Mouse (Mus musculus) retina, adult 2 months (tissue): ENCODE measurements around the gene Praf2.
"Not testable (repeated sequence)": the region's sequence is repeated elsewhere in the genome, so short reads cannot be mapped to it uniquely, and the experiment has no call there.

Experiments
- DNase-seq: peaks from one replicate; pipeline ENCODE4 v3.0.0-alpha.2; 2012; ENCODE audit warnings: low read depth, low spot score

Praf2 gene

GRCm38 (mm10) chrX:7739336-7740081, 11.3 kb downstream of the Praf2 start:
- no peak for DNase-seq

- DNase-seq, result no peak
Measured at GRCm38 (mm10) chrX:7740082-7740819, 12.0 kb downstream of the Praf2 start.

GRCm38 (mm10) chrX:7741103-7741502, 12.9 kb downstream of the Praf2 start:
- DNase-seq, result no peak

- no peak for DNase-seq
Measured at GRCm38 (mm10) chrX:7743470-7743869, 15.2 kb downstream of the Praf2 start.

- no peak for DNase-seq
Measured at GRCm38 (mm10) chrX:7744940-7745339, 16.7 kb downstream of the Praf2 start.

GRCm38 (mm10) chrX:7745429-7745828, 17.2 kb downstream of the Praf2 start:
- DNase-seq, result no peak

- peak; percentile 46 for DNase-seq
Measured at GRCm38 (mm10) chrX:7750432-7751116, 22.3 kb downstream of the Praf2 start, which contains the start of gene Ccdc120. Gene Ccdc120 (minus strand): TSS chrX:7750905.

GRCm38 (mm10) chrX:7753627-7754026, 25.4 kb downstream of the Praf2 start:
- not testable (repeated sequence) for DNase-seq

GRCm38 (mm10) chrX:7762137-7762920, 34.1 kb downstream of the Praf2 start, which contains the start of gene Tfe3:
Gene Tfe3 (plus strand): TSS chrX:7762560.
- DNase-seq, result peak; percentile 78

GRCm38 (mm10) chrX:7762921-7763197, 34.6 kb downstream of the Praf2 start:
- no peak for DNase-seq

- DNase-seq, result no peak
Measured at GRCm38 (mm10) chrX:7763631-7764393, 35.6 kb downstream of the Praf2 start.

- no peak for DNase-seq
Measured at GRCm38 (mm10) chrX:7764657-7765280, 36.5 kb downstream of the Praf2 start.

- DNase-seq, result no peak
Measured at GRCm38 (mm10) chrX:7765281-7765670, 37.0 kb downstream of the Praf2 start.

GRCm38 (mm10) chrX:7765764-7766163, 37.5 kb downstream of the Praf2 start:
- DNase-seq, result no peak

- no peak for DNase-seq
Measured at GRCm38 (mm10) chrX:7769302-7770017, 41.2 kb downstream of the Praf2 start.

GRCm38 (mm10) chrX:7772766-7773165, 44.5 kb downstream of the Praf2 start:
- DNase-seq, result no peak

GRCm38 (mm10) chrX:7775501-7776205, 47.4 kb downstream of the Praf2 start:
- no peak for DNase-seq

GRCm38 (mm10) chrX:7776329-7777082, 48.3 kb downstream of the Praf2 start:
- DNase-seq, result no peak
